Mouse (Mus musculus): ENCODE measurements at regions not wholly inside any gene's neighbourhood (a gene's known extent, or its start where the extent isn't known, plus 50 kb on each side); places are given as distances from the start of the nearest gene placed in this dataset.

GRCm38 (mm10) chr7:115263082-115263481 lies 519.6 kb downstream of the Insc start:
- no peak for TF ChIP-seq CTCF (IDR thresholded peaks at IDR 0.05; ENCODE audit: low read depth)
- no peaks in the 10 kb centered on the region for H3K4me1 ChIP-seq (ENCODE audit: insufficient read depth, low read length)
- no peaks in the 10 kb centered on the region for H3K36me3 ChIP-seq (ENCODE audit: insufficient read depth, low read length)
- WGBS = 82% methylated on average over 2 of the region's 2 CpGs
- no peak overlapping the region for H3K27ac ChIP-seq
- ATAC-seq = no peak
- H3K27me3 ChIP-seq (ENCODE audit: insufficient read depth, low read length) = no peaks in the 10 kb centered on the region
- H3K9ac ChIP-seq (replicated peaks; ENCODE audit: low read length) = no peak overlapping the region
- no peak for DNase-seq (ENCODE audit: low spot score)
- no peaks in the 10 kb centered on the region for H3K9me3 ChIP-seq (ENCODE audit: low read length)
- H3K4me2 ChIP-seq (ENCODE audit: low read depth, low read length) = no peak overlapping the region
- no peak overlapping the region for H3K4me3 ChIP-seq (ENCODE audit: low read length)

GRCm38 (mm10) chr7:115266141-115266540 lies 522.6 kb downstream of the Insc start:
- TF ChIP-seq CTCF (IDR thresholded peaks at IDR 0.05; ENCODE audit: low read depth) = no peak
- DNase-seq (ENCODE audit: low spot score) (no peak), ATAC-seq (no peak)
- no peaks in the 10 kb centered on the region for H3K9me3 ChIP-seq (ENCODE audit: low read length)
- H3K4me1 ChIP-seq (ENCODE audit: insufficient read depth, low read length) = no peaks in the 10 kb centered on the region
- H3K9ac ChIP-seq (replicated peaks; ENCODE audit: low read length) = no peak overlapping the region
- no peaks in the 10 kb centered on the region for H3K36me3 ChIP-seq (ENCODE audit: insufficient read depth, low read length)
- no peak overlapping the region for H3K27ac ChIP-seq
- no peak overlapping the region for H3K4me2 ChIP-seq (ENCODE audit: low read depth, low read length)
- H3K27me3 ChIP-seq (ENCODE audit: insufficient read depth, low read length) = no peaks in the 10 kb centered on the region
- WGBS = 95% methylated on average over 4 of the region's 4 CpGs
- no peak overlapping the region for H3K4me3 ChIP-seq (ENCODE audit: low read length)

GRCm38 (mm10) chr7:115270803-115271202 lies 527.3 kb downstream of the Insc start:
- H3K9ac ChIP-seq (replicated peaks; ENCODE audit: low read length) = no peak overlapping the region
- H3K27ac ChIP-seq = no peak overlapping the region
- no peak for DNase-seq (ENCODE audit: low spot score)
- no peaks in the 10 kb centered on the region for H3K27me3 ChIP-seq (ENCODE audit: insufficient read depth, low read length)
- H3K4me2 ChIP-seq (ENCODE audit: low read depth, low read length) = no peak overlapping the region
- H3K36me3 ChIP-seq (ENCODE audit: insufficient read depth, low read length) = no peaks in the 10 kb centered on the region
- H3K9me3 ChIP-seq (ENCODE audit: low read length) = no peaks in the 10 kb centered on the region
- TF ChIP-seq CTCF (IDR thresholded peaks at IDR 0.05; ENCODE audit: low read depth) = no peak
- no peak overlapping the region for H3K4me3 ChIP-seq (ENCODE audit: low read length)
- no peak for ATAC-seq
- no peaks in the 10 kb centered on the region for H3K4me1 ChIP-seq (ENCODE audit: insufficient read depth, low read length)
- WGBS = 41% methylated on average over 2 of the region's 2 CpGs

- no peaks in the 10 kb centered on the region for H3K27me3 ChIP-seq (ENCODE audit: insufficient read depth, low read length)
These were observed 531.3 kb downstream of the Insc start for GRCm38 (mm10) chr7:115274836-115275235.

GRCm38 (mm10) chr7:115290801-115291417 lies 547.4 kb downstream of the Insc start:
- Histone ChIP-seq H3K27ac (no peak overlapping the region), H3K4me1 (ENCODE audit: insufficient read depth, low read length) (no peaks in the 10 kb centered on the region), H3K36me3 (ENCODE audit: insufficient read depth, low read length) (no peaks in the 10 kb centered on the region), H3K4me2 (ENCODE audit: low read depth, low read length) (no peak overlapping the region), H3K9ac (replicated peaks; ENCODE audit: low read length) (no peak overlapping the region), H3K27me3 (ENCODE audit: insufficient read depth, low read length) (no peaks in the 10 kb centered on the region), H3K4me3 (ENCODE audit: low read length) (no peak overlapping the region), H3K9me3 (ENCODE audit: low read length) (no peaks in the 10 kb centered on the region)
- ATAC-seq (no peak), DNase-seq (ENCODE audit: low spot score) (no peak)
- WGBS = 56% methylated on average over 7 of the region's 7 CpGs
- no peak for TF ChIP-seq CTCF (IDR thresholded peaks at IDR 0.05; ENCODE audit: low read depth)

More at GRCm38 (mm10) chr7:115274836-115275235, 531.3 kb downstream of the Insc start:
- Histone ChIP-seq H3K4me2 (ENCODE audit: low read depth, low read length) (no peak overlapping the region), H3K4me3 (ENCODE audit: low read length) (no peak overlapping the region), H3K4me1 (ENCODE audit: insufficient read depth, low read length) (no peaks in the 10 kb centered on the region), H3K9ac (replicated peaks; ENCODE audit: low read length) (no peak overlapping the region), H3K9me3 (ENCODE audit: low read length) (no peaks in the 10 kb centered on the region), H3K27ac (no peak overlapping the region), H3K36me3 (ENCODE audit: insufficient read depth, low read length) (no peaks in the 10 kb centered on the region)
- TF ChIP-seq CTCF (IDR thresholded peaks at IDR 0.05; ENCODE audit: low read depth) = no peak
- WGBS = 34% methylated on average over 3 of the region's 3 CpGs
- DNase-seq (ENCODE audit: low spot score) (peak; percentile 40), ATAC-seq (no peak)

- ATAC-seq (no peak), DNase-seq (ENCODE audit: low spot score) (no peak)
- no peak for TF ChIP-seq CTCF (IDR thresholded peaks at IDR 0.05; ENCODE audit: low read depth)
- 50% methylated on average over 10 of the region's 10 CpGs for WGBS
- no peaks in the 10 kb centered on the region for H3K4me1 ChIP-seq (ENCODE audit: insufficient read depth, low read length)
- H3K27me3 ChIP-seq (ENCODE audit: insufficient read depth, low read length) = no peaks in the 10 kb centered on the region
- no peak overlapping the region for H3K27ac ChIP-seq
- H3K4me3 ChIP-seq (ENCODE audit: low read length) = no peak overlapping the region
- no peaks in the 10 kb centered on the region for H3K36me3 ChIP-seq (ENCODE audit: insufficient read depth, low read length)
- H3K9ac ChIP-seq (replicated peaks; ENCODE audit: low read length) = no peak overlapping the region
- no peaks in the 10 kb centered on the region for H3K9me3 ChIP-seq (ENCODE audit: low read length)
- no peak overlapping the region for H3K4me2 ChIP-seq (ENCODE audit: low read depth, low read length)
These were observed 551.2 kb downstream of the Insc start for GRCm38 (mm10) chr7:115294655-115295230.

GRCm38 (mm10) chr7:115300241-115300640 lies 556.7 kb downstream of the Insc start:
- H3K36me3 ChIP-seq (ENCODE audit: insufficient read depth, low read length) = no peaks in the 10 kb centered on the region
- H3K27me3 ChIP-seq (ENCODE audit: insufficient read depth, low read length) = no peaks in the 10 kb centered on the region
- no peak overlapping the region for H3K9ac ChIP-seq (replicated peaks; ENCODE audit: low read length)
- ATAC-seq = no peak
- no peak overlapping the region for H3K27ac ChIP-seq
- DNase-seq (ENCODE audit: low spot score) = no peak
- no peak overlapping the region for H3K4me3 ChIP-seq (ENCODE audit: low read length)
- no peak overlapping the region for H3K4me2 ChIP-seq (ENCODE audit: low read depth, low read length)
- TF ChIP-seq CTCF (IDR thresholded peaks at IDR 0.05; ENCODE audit: low read depth) = no peak
- H3K4me1 ChIP-seq (ENCODE audit: insufficient read depth, low read length) = no peaks in the 10 kb centered on the region
- WGBS = 79% methylated on average over 8 of the region's 8 CpGs
- no peaks in the 10 kb centered on the region for H3K9me3 ChIP-seq (ENCODE audit: low read length)

Data from hindbrain, postnatal 0 days (tissue).